Mouse (Mus musculus): ENCODE results near the gene Tenm2. TPM values are rescaled to one million over a fixed set of nuclear protein-coding genes. Genes with fewer than 3 reads are reported as not detected.

The Tenm2 gene
- polyA plus RNA-seq, 1 experiment from 2014 or later = 5.6 TPM

GRCm38 (mm10) chr11:36758009-36758408 lies 477.8 kb downstream of the Tenm2 start:
- H3K27ac ChIP-seq = no peak overlapping the region
- no peaks in the 10 kb centered on the region for H3K36me3 ChIP-seq
- 64% methylated on average over 3 of the region's 3 CpGs for WGBS
- no peak for ATAC-seq (ENCODE audit: insufficient number of reproducible peaks, low FRiP score, low TSS enrichment, low read depth)
- H3K27me3 ChIP-seq = no peaks in the 10 kb centered on the region
- no peaks in the 10 kb centered on the region for H3K9me3 ChIP-seq
- no peak overlapping the region for H3K9ac ChIP-seq
- no peaks in the 10 kb centered on the region for H3K4me1 ChIP-seq
- H3K4me2 ChIP-seq = no peak overlapping the region
- H3K4me3 ChIP-seq = no peak overlapping the region

GRCm38 (mm10) chr11:36746286-36746685 lies 489.5 kb downstream of the Tenm2 start:
- no peaks in the 10 kb centered on the region for H3K36me3 ChIP-seq
- H3K4me1 ChIP-seq = no peaks in the 10 kb centered on the region
- no peak overlapping the region for H3K4me2 ChIP-seq
- H3K27ac ChIP-seq = no peak overlapping the region
- no peak overlapping the region for H3K9ac ChIP-seq
- ATAC-seq (ENCODE audit: insufficient number of reproducible peaks, low FRiP score, low TSS enrichment, low read depth) = no peak
- no peak overlapping the region for H3K4me3 ChIP-seq
- no peaks in the 10 kb centered on the region for H3K9me3 ChIP-seq
- WGBS = 69% methylated on average over 4 of the region's 4 CpGs
- no peaks in the 10 kb centered on the region for H3K27me3 ChIP-seq

- Histone ChIP-seq H3K27ac (no peak overlapping the region), H3K4me1 (no peaks in the 10 kb centered on the region), H3K36me3 (no peaks in the 10 kb centered on the region), H3K4me3 (no peak overlapping the region), H3K9ac (no peak overlapping the region), H3K9me3 (no peaks in the 10 kb centered on the region), H3K4me2 (no peak overlapping the region), H3K27me3 (no peaks in the 10 kb centered on the region)
- WGBS = 66% methylated on average over 3 of the region's 3 CpGs
- no peak for ATAC-seq (ENCODE audit: insufficient number of reproducible peaks, low FRiP score, low TSS enrichment, low read depth)
These were observed 508.0 kb downstream of the Tenm2 start for GRCm38 (mm10) chr11:36727800-36728199.

GRCm38 (mm10) chr11:36702881-36703280 lies 532.9 kb downstream of the Tenm2 start:
- H3K9ac ChIP-seq = no peak overlapping the region
- no peak for ATAC-seq (ENCODE audit: insufficient number of reproducible peaks, low FRiP score, low TSS enrichment, low read depth)
- no peaks in the 10 kb centered on the region for H3K9me3 ChIP-seq
- H3K27ac ChIP-seq = no peak overlapping the region
- WGBS = 79% methylated on average over 2 of the region's 2 CpGs
- no peaks in the 10 kb centered on the region for H3K4me1 ChIP-seq
- H3K4me3 ChIP-seq = no peak overlapping the region
- H3K36me3 ChIP-seq = no peaks in the 10 kb centered on the region
- H3K4me2 ChIP-seq = no peak overlapping the region
- no peaks in the 10 kb centered on the region for H3K27me3 ChIP-seq

GRCm38 (mm10) chr11:36700951-36701350 lies 534.8 kb downstream of the Tenm2 start:
- no peaks in the 10 kb centered on the region for H3K9me3 ChIP-seq
- H3K4me1 ChIP-seq = no peaks in the 10 kb centered on the region
- H3K9ac ChIP-seq = no peak overlapping the region
- H3K27me3 ChIP-seq = no peaks in the 10 kb centered on the region
- H3K27ac ChIP-seq = no peak overlapping the region
- WGBS = 91% methylated on average over 3 of the region's 3 CpGs
- no peak for ATAC-seq (ENCODE audit: insufficient number of reproducible peaks, low FRiP score, low TSS enrichment, low read depth)
- no peak overlapping the region for H3K4me3 ChIP-seq
- no peak overlapping the region for H3K4me2 ChIP-seq
- no peaks in the 10 kb centered on the region for H3K36me3 ChIP-seq

- no peak overlapping the region for H3K4me2 ChIP-seq
- no peak for ATAC-seq (ENCODE audit: insufficient number of reproducible peaks, low FRiP score, low TSS enrichment, low read depth)
- H3K9me3 ChIP-seq = no peaks in the 10 kb centered on the region
- H3K27ac ChIP-seq = no peak overlapping the region
- H3K9ac ChIP-seq = no peak overlapping the region
- H3K4me1 ChIP-seq = no peaks in the 10 kb centered on the region
- H3K36me3 ChIP-seq = no peaks in the 10 kb centered on the region
- H3K27me3 ChIP-seq = no peaks in the 10 kb centered on the region
- WGBS = 75% methylated on average over 6 of the region's 6 CpGs
- H3K4me3 ChIP-seq = no peak overlapping the region
These were observed 535.6 kb downstream of the Tenm2 start for GRCm38 (mm10) chr11:36700131-36700530.

- no peak overlapping the region for H3K4me2 ChIP-seq
- 57% methylated on average over 7 of the region's 7 CpGs for WGBS
- no peaks in the 10 kb centered on the region for H3K27me3 ChIP-seq
- no peak overlapping the region for H3K27ac ChIP-seq
- no peak overlapping the region for H3K4me3 ChIP-seq
- no peaks in the 10 kb centered on the region for H3K4me1 ChIP-seq
- no peak overlapping the region for H3K9ac ChIP-seq
- no peaks in the 10 kb centered on the region for H3K36me3 ChIP-seq
- ATAC-seq (ENCODE audit: insufficient number of reproducible peaks, low FRiP score, low TSS enrichment, low read depth) = no peak
- H3K9me3 ChIP-seq = no peaks in the 10 kb centered on the region
These were observed 537.5 kb downstream of the Tenm2 start for GRCm38 (mm10) chr11:36698268-36698667.

- H3K36me3 ChIP-seq = no peaks in the 10 kb centered on the region
- WGBS = 85% methylated on average over 8 of the region's 8 CpGs
- ATAC-seq (ENCODE audit: insufficient number of reproducible peaks, low FRiP score, low TSS enrichment, low read depth) = no peak
- H3K9me3 ChIP-seq = no peaks in the 10 kb centered on the region
- H3K4me2 ChIP-seq = no peak overlapping the region
- H3K27me3 ChIP-seq = no peaks in the 10 kb centered on the region
- H3K27ac ChIP-seq = no peak overlapping the region
- H3K4me1 ChIP-seq = no peaks in the 10 kb centered on the region
- no peak overlapping the region for H3K4me3 ChIP-seq
- no peak overlapping the region for H3K9ac ChIP-seq
These were observed 537.9 kb downstream of the Tenm2 start for GRCm38 (mm10) chr11:36697816-36698215.

- Histone ChIP-seq H3K9ac (no peak overlapping the region), H3K36me3 (no peaks in the 10 kb centered on the region), H3K27ac (no peak overlapping the region), H3K4me1 (no peaks in the 10 kb centered on the region), H3K9me3 (no peaks in the 10 kb centered on the region), H3K27me3 (no peaks in the 10 kb centered on the region), H3K4me3 (no peak overlapping the region), H3K4me2 (no peak overlapping the region)
- ATAC-seq (ENCODE audit: insufficient number of reproducible peaks, low FRiP score, low TSS enrichment, low read depth) = no peak
- WGBS = 53% methylated on average over 10 of the region's 10 CpGs
These were observed 538.6 kb downstream of the Tenm2 start for GRCm38 (mm10) chr11:36697021-36697639.

GRCm38 (mm10) chr11:36694810-36695209 lies 541.0 kb downstream of the Tenm2 start:
- ATAC-seq (ENCODE audit: insufficient number of reproducible peaks, low FRiP score, low TSS enrichment, low read depth) = no peak
- H3K27ac ChIP-seq = no peak overlapping the region
- no peaks in the 10 kb centered on the region for H3K36me3 ChIP-seq
- no peaks in the 10 kb centered on the region for H3K4me1 ChIP-seq
- 47% methylated on average over 8 of the region's 8 CpGs for WGBS
- 0 out of 2 replicates have a peak overlapping the region, but pooled peaks have one; percentile 3 for H3K4me2 ChIP-seq
- no peaks in the 10 kb centered on the region for H3K27me3 ChIP-seq
- no peaks in the 10 kb centered on the region for H3K9me3 ChIP-seq
- no peak overlapping the region for H3K9ac ChIP-seq
- H3K4me3 ChIP-seq = no peak overlapping the region

- no peaks in the 10 kb centered on the region for H3K36me3 ChIP-seq
- no peak for ATAC-seq (ENCODE audit: insufficient number of reproducible peaks, low FRiP score, low TSS enrichment, low read depth)
These were observed 543.1 kb downstream of the Tenm2 start for GRCm38 (mm10) chr11:36692637-36693036.

GRCm38 (mm10) chr11:36690826-36691225 lies 544.9 kb downstream of the Tenm2 start:
- Histone ChIP-seq H3K4me3 (no peak overlapping the region), H3K36me3 (no peaks in the 10 kb centered on the region), H3K9ac (no peak overlapping the region), H3K4me1 (no peaks in the 10 kb centered on the region), H3K4me2 (no peak overlapping the region), H3K27ac (no peak overlapping the region), H3K9me3 (no peaks in the 10 kb centered on the region), H3K27me3 (no peaks in the 10 kb centered on the region)
- no peak for ATAC-seq (ENCODE audit: insufficient number of reproducible peaks, low FRiP score, low TSS enrichment, low read depth)
- 82% methylated on average over 6 of the region's 6 CpGs for WGBS

More at GRCm38 (mm10) chr11:36692637-36693036, 543.1 kb downstream of the Tenm2 start:
- no peak overlapping the region for H3K9ac ChIP-seq
- 68% methylated on average over 3 of the region's 3 CpGs for WGBS
- H3K9me3 ChIP-seq = no peaks in the 10 kb centered on the region
- no peak overlapping the region for H3K27ac ChIP-seq
- no peaks in the 10 kb centered on the region for H3K4me1 ChIP-seq
- no peak overlapping the region for H3K4me2 ChIP-seq
- no peak overlapping the region for H3K4me3 ChIP-seq
- no peaks in the 10 kb centered on the region for H3K27me3 ChIP-seq

- no peaks in the 10 kb centered on the region for H3K9me3 ChIP-seq
- H3K27ac ChIP-seq = no peak overlapping the region
- no peak for ATAC-seq (ENCODE audit: insufficient number of reproducible peaks, low FRiP score, low TSS enrichment, low read depth)
- no peak overlapping the region for H3K4me3 ChIP-seq
- no peaks in the 10 kb centered on the region for H3K36me3 ChIP-seq
- no peak overlapping the region for H3K4me2 ChIP-seq
- H3K27me3 ChIP-seq = no peaks in the 10 kb centered on the region
- no peak overlapping the region for H3K9ac ChIP-seq
- no peaks in the 10 kb centered on the region for H3K4me1 ChIP-seq
- 74% methylated on average over 6 of the region's 6 CpGs for WGBS
These were observed 549.5 kb downstream of the Tenm2 start for GRCm38 (mm10) chr11:36686253-36686652.
